Mouse (Mus musculus): ENCODE data around the gene Slc26a8.

The Slc26a8 gene

DNA sequence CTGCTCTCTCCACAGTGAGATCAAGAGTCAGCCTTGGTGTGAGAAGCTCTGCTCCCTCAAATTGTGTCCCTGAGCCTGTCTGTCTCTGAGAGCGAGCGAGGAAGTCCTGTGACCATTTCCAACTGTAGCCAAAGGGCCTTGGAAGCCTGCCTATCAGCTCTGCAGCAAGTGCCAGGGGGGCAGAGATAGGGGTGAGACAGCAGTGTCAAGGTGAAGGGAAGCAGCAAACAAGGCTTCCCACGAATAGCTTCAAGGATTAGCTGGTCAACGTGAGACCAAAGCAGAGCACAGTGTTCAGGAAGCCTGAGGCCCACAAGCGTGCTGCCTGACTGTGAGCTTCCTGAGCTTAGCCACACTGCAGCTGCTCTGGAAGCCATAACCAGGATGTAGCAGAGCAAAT lies 98.6 kb downstream of the Slc26a8 start:
- DNase-seq (ENCODE audit: low spot score): peak; percentile 78

GRCm38 (mm10) chr17:28590596-28590995 lies 99.4 kb downstream of the Slc26a8 start:
- DNase-seq (ENCODE audit: low spot score): no peak

GRCm38 (mm10) chr17:28588591-28588990 lies 101.4 kb downstream of the Slc26a8 start:
- DNase-seq (ENCODE audit: low spot score): no peak
